Mouse (Mus musculus) layer of hippocampus, adult 9-11 months (tissue): Measurements from ENCODE around the gene Ttll9.
A peak's percentile ranks its signal among the peaks of the same experiment; 100 is the strongest.

Experiments used
- DNase-seq: peaks from one replicate; pipeline ENCODE4 v3.0.0; 2022

Gene Ttll9

DNA sequence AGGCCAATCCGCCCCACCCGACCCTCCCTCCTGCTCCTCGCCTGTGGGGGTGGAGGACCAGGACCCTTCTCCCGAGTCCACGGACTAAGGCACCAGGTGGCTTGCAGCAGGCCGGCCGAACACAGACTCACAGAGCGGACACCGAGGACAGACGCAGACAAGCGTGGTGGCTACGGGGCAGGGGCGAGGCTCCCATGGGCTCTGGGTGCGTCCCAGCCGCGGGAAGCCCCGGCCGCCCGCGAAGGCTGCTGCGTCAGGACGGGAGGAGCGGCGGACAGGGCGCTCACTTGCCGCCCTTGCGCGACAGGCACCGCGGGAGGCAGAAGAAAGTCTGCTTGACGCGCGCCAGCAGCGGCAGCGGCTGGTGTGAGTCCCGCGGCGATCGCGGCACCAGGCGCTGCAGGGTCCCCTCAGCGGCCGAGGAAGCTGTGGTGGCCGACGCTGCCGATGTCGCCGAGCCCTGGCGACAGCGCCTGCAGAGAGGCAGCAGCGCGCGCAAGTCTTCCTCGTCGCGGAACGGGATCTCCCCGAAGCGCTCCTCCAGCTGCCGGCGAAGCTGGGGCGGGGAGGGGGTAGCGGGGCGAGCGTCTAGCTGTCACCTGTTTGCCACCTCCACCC lies 19.3 kb upstream of the Ttll9 start:
- DNase-seq, result no peak

DNA sequence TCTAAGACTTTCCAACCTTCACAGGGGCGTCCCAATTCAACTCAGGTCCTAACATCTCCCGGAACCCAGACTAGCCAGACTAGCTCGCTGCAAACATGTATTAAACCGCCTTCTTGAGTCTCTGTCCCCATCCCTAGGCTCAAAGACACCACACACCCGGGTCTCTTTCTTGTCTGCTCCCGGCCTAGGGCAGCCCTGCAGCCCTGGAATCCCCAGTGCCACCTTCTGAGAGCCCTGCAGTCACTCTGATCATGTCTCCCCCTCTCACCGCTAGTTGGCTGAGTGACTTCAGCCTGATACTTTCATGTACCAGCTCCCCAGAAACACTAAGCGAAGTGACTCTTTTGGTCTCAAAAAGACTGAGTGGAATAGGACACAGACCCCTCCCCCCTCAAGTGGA lies 18.7 kb upstream of the Ttll9 start:
- no peak for DNase-seq

DNA sequence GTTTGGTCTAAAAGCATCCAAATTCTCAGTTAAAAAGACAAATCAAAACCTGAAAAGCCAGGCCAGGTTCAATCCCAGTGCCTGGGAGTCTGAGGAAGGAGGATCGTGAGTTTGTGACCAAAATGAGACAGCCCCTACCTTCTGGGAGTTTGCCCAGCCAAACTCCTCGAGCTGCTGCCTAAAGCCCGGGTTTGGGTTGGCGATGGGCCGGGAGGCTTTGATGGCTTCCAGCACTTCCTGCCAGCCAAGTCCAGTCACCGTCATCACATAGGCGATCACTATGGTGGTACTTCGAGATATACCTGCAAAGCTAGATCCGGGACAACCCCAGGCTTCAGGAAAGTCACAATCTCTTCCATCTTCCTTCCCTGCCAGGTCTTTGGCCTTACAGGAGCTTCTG lies 18.3 kb upstream of the Ttll9 start:
- no peak for DNase-seq

DNA sequence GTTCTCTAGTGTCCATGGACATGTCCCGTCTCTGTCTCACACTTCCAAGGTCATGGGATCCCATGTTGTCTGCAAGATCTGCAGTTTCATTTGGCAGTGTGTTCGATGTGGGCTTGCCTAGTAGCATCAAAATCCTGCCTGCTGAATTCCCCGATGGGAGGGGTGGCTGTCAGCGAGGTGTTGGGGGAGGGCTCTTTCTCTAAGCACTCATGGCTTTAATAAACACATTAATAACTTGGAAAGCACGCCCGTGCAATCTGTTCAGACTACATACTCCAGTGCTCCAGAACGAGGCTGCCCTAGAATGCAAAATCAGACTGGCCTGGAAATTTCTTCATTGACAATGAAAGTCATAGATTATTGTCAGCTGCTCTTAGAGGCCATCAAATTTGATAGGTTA lies 15.2 kb upstream of the Ttll9 start:
- peak; percentile 78 for DNase-seq

DNA sequence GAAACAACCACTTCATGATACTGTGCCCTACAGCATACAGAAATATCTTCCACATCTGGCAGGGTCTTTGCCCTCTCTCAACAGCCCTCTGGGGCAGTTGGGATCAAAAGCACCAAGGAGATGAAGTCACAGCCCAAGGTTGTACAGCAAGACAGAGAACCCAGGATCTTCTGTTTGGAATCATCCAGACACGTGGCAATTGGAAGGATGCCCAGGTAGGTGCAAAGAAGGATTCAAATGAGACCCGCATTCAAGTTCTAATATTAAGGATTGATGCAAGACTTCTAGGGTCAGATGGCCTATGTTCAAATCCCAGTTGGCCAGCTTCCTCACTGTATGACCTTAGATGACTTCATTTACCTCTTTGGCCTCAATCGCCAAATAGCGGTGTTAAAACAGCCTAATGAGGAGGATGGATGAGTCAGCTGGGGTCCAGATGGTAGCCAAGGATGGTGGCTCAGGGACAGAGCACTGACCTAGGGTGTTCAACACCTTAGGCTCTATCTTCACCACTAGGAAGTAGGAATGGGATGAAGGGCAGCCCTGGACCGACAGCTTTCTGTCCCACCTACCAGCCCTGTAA lies 13.8 kb upstream of the Ttll9 start:
- DNase-seq, result no peak

DNA sequence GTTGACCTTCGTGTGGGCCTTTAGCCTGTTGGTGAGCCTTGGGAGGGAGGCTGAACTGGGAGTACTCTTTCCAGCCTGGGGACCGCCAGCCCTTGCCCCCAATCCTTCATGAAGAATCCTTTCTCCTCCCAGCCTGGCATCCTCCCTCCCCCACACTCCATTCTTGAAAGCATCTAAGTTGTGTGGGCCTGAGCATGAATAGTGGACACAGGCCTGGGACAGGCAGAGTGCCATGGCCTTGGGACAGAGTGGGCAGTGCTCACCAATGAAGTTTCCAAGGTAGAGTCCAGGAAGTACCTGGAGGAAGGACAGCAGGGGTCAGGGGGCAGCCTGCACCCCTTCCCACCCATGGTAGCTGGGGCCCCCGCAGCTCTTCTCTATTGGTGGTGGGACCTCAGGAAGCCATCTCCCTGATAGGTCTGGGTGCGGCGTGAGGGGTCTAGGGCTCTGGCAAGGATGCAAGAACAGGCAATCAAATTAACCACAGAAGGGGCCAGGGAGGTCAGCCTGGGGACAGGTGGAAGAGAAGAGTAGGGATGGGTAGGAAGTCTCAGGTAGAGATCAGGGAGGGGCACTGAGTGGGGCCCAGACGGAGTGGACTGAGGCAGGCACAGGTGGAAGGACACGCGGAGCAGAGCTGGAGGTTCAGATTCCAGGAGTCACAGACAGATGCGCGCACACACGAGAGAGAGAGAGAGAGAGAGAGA lies 11.8 kb upstream of the Ttll9 start:
- DNase-seq, result no peak

DNA sequence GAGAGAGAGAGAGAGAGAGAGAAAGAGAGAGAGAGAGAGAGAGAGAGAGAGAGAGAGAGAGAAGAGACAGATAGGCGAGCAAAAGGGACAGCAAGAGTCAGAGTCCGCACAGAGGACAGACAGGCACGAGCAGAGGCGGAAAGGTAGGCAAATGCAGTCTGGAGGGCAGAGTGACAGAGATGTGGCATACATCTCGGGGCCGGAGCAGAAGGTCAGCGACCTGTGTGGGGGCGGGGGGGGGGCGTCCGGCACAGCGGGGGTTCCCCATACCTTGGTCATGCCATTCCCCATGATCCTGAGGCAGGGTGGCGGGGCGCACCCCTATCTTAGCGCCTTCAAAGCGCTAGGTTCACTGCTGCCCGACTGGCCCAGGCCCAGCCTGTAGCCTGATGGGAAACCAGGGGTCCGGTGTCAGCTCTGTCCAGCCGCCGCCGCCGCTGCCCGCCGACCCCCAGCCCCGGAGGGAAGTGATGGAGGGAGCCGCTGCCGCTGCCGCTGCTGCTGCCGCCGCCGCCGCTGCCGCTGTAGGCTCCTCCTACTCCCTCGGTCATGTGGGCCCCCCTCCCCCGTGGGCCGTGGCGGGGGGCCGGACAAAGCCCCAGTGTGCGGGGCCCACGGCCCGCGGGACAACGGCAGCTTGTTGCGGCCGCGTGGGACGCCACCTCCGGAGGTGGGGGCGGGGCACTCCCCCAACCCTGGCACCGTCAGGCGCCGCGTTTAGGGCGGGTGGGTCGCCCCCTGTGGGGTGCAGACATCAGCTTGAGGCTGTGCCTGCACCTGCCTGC lies 11.0 kb upstream of the Ttll9 start, which contains the start of gene Dusp15:
Dusp15 (minus strand) TSS at position 634 of the 785 bp plus-strand sequence.
- DNase-seq, result peak; percentile 70

DNA sequence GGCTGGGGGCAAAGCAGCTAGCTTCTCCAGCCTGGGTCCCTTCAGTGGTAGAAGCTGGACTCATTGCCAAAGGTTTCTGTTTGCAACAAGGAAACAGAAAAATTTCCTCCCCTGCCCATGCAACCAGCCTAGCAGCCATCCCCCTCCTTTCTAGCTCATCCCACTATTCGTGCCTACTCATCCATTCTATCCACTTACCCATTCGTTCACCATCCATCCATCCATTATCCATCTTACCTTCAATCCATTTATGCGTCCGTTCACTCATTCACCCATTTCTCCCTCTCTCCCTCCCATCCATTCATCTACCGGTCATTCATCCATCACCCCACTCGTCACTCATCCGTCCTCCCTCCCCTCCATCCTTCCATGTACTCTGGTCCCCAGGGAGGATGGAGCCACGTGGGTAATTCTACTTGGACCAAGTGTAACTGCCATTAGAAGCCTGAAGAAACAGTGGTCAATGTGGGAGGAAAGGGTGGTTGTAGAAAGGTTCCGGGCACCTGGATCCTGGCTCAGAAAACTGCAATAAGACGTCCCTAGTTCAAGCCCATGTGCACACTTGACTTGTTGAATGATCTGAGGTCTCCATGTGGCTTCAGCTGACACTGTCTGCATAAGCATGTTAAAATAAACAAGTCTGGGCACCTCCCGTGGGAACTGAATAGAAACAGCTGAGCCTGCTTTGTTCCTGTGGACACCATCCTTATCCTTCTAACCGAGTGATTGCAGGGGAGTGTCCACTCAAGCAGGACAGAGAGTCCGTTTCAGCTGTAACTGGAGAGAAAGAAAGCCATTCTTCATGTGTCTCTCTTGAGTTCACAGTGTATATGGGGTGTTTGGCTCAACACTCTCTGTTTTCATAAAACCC lies 10.2 kb upstream of the Ttll9 start:
- DNase-seq, result no peak

DNA sequence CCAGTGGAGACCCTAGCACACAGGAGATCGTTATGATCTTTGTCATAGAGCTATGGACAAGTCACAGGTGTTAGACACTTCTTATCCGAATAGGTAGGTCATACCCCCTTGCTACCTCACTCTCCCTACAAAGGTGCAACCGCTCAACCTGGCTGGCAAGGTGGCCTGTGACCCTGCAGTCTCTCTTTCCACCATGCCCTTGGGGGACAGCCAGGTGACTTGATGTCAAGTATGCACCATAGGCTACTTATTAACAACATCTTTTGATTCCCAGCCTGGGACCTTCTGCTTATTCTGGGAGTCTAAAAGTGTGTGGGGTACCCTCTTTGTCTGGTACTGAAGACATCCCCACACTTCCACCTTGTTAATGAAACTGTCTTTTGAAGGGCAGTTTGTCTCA lies 4.2 kb upstream of the Ttll9 start:
- no peak for DNase-seq

DNA sequence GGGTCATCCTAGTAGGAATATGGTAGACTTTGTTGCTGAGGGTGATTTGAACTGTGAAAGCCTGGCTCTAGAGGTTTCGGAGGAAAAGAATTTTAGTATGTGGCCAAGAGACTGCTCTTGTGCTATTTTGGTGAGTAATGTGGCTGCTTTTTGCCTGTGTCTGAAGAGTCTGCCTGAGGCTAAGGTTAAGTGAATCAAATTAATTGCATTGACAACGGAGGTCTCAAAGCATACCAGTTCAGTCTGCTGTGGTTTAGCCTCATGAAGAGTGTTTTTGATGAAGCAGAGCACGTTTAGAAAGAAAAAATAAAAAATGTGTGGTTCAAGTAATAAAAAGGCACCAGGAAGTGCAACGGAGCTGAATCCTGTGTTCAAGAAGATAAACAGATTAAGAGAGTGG lies 3.3 kb downstream of the Ttll9 start:
- no peak for DNase-seq

DNA sequence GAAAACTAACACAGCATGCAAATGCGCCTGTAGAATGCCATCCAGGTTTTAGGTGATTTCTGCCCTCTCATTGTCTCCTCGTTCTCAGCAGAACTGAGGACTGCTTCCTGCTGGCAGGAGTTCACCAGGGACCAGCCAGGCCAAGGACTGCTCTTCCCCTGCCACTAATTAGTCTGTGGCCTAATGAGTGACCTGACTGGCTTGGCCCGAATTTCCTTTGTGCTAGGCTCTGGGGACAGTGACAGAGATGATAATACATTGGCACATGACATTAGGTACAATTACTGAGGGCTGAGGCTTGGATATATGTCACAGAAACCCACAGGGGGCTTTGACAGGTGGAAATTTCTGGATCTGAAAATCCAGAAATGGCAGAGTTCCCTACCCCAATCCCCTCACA lies 14.7 kb downstream of the Ttll9 start:
- no peak for DNase-seq

DNA sequence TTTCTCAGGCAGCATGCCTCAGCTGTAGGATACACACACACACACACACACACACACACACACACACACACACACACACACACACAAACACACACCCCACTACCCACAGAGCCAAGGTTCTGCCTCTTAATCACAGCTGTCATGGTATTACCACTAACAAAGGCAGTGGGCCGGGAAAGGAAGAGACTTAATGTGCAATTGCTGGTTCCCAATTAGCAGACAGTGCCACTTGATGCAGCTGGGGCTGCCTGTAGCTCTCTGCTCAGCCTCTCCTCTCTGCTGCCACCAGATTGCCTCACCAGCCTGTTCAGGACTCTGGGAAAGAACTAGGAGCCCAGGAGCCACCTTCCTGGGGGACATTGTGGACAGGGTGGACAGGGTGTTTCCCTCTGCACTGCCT lies 23.3 kb downstream of the Ttll9 start:
- DNase-seq, result peak; percentile 42

DNA sequence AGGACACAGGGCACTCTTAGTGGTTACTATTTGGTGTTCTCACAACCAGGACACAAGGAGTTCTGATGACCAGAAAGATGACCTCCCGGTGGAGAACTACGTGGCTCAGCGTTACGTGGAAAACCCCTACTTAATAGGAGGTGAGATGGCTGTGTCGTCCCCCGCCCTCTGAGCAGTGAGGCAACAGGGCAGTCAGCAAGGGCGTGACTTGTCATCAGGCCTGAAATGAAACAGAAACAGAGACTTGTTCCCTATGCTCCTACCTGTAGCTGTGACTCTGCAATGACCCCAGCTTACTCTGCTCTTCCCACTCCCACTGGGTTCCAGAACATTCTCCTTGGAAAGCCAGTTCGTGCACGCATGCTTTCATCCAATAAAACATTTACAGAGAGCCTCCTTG lies 29.2 kb downstream of the Ttll9 start:
- DNase-seq, result no peak

DNA sequence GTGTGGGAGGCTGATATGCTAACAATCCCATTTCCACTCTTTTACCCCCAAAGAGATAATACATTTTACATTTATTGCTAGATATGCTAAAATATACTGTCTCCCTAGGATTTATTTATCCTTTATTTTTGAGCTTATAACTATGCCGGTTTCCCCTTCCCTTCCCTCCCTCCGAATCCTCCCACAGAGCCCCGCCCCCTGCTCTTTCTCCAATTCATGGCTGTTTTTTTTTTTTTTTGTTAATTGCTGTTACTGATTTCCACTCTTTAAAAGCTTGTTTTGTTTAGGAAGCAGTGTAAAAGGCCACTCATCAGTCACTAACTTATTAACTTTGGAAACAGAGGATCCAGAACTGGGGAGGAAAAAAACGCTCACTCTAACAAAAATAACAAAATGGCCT lies 34.8 kb downstream of the Ttll9 start:
- no peak for DNase-seq

DNA sequence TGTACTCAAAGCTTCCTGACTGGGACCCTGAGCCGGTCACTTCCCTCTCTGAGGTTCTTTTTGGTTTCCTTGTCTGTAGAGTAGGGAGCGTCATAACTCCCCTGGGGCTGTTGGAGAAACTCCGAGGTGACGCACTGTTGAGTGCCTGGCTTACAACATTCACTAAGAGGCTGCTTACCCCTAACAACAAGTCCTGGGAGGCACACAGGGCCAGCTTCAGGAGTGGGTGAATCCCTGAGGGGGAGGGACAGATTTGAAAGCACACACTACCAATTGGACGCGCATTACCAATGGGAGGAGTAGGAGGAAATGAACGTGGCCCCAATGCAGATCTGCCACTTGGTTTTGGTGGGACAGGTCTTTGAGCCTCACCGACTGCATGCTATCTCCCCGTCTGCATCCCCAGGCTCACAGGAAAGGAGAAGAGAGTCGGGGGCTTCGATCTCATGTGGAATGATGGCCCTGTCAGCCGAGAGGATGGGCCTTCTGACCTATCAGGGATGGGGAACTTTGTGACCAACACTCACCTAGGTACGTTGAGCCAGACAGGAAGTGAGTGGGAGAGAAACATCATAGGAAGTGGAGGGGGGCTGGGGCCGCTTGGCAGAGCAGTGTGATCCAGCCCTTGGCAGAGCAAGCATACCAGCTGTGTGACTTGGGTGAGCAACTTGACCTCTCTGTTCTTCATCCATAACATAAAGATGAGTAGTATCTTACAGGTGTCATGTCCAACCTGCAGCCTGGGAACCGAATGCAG lies 40.4 kb downstream of the Ttll9 start:
- DNase-seq, result no peak

DNA sequence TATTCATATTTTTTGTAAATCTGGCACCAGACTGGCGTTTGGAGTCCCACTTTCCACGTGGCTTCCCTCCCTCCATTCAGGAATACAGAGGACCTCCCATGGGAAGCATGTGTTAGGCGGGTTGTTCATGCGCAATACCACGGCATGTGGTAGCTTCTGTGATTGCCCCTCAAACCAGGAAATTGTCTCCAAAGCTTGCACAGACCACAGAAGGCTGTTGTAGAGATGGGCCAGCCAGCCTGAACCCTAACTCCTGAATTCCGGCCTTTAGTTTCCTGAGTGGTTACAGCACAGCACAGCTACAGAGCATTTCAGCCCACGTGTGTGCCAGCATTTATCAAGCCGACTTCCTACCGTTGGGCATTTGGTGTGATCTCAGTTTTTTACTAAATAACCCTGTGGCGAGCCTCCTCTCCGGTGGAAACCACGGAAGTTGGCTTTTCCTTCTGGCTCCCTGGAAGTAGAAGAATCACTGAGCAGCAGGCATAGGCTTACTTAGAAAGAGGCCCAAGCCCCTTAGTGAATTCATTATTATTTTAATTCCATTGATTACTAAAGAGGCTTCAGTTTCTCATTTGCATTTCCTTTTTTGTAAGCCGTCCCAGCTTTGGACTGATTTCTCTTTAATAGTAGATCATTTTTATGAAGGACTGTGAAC lies 41.5 kb downstream of the Ttll9 start:
- no peak for DNase-seq

DNA sequence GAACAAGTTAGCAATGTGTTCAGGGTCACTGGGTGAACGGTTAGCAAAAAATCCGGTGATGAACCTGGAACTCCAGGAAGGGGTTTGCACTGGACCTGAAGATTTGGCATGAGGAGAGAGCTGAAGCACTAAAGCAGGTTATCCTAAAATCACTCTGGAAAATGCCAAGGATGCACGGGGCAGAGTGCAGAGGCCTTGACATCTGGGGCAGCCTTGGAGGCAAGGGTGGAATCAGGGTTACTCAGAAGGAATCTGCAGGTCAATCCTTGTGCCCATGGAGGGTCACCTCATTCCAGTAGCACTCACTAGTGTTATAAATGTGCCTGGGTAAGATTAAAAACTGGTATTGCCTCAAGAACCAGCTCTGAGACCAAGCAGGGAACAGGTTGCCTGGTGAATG lies 43.7 kb downstream of the Ttll9 start:
- no peak for DNase-seq

DNA sequence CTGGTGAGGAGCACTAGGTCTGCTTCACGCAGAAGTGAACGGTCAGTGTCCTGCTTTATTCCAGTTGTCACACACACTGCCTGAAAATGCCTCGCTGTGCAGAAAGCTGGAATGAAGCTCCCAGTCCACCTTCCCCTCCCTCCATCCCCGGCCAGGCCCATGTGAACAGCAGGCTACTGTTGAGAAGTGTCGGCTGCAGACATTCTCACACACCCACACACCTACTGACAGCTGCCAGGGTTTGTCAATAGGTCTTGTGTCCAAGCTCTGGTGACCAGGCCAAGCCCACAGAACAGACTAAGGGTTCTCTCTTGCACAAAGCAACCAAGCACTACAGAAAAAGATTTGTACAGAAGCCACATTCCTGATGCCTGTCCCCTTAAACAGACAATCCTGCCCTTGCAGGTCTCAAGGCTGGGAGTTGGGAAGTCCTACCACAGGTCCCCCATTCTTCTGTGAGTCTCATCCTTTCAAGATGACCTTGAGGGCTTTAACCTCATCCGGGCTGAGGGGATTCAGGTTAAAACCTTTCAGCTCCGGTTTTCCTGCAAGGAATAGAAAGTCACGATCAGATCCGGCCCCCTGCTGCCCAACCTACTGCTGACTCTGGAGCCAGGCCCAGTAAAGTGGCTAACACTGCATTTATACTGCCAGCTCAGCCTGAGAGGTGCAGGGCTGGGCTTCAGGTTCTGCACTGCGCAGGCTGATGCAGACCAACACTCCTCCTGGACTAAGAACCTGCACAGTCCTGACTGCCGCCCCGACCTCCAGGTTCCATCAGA lies 47.1 kb downstream of the Ttll9 start:
- DNase-seq, result no peak

DNA sequence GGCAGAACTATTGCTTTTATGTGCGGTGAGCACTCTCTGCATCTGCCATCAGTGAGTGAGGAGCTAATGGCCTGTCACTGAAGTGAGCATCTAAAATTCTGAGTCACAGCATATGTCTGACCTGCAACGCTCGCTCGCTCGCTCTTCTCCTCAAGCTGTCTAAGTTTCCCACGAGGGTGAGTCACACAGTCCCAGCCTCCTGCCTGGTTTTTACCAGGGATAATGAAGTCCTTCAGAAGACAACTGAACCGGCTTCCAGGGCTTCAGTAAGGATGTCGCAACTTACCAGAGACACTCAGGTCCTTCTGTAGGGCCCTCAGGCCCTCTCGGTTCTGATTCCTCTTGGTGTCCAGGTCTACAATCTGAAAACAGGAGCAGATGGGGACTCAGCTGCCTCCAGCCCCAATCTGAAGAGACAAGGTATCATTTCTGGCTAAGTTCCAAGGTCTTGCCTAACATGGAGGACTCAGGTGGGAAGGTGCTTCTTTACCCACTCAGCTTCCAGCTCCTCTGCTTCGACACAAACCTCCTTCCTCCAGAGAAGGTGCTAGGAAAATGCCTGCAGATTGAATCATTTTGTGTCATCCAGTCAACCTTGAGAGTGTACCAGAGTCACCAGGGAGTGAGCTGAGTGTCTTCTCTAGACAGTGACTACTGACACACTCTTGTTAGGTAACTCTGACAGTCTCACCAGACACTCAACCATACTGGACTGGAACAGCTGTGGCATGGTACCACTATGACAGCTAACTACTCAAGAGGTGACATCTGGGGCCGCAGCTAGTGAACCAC lies 51.6 kb downstream of the Ttll9 start:
- DNase-seq, result peak; percentile 39
